Mouse (Mus musculus) embryonic facial prominence, embryonic 11.5 days (tissue): Measurements from ENCODE around the gene Pde11a. TPM values are rescaled to one million over a fixed set of nuclear protein-coding genes. Genes with fewer than 3 reads are reported as not detected.
A peak's percentile ranks its signal among the peaks of the same experiment; 100 is the strongest.

Source experiments
- ATAC-seq: fragments of 200-750 bp; cut with Nextera tagmentation; replicated peaks from 2 replicates; pipeline ENCODE4 v1.8.0; 2017; ENCODE audit warnings: low read depth; ENCODE audit not compliant: insufficient number of reproducible peaks, low FRiP score, low TSS enrichment
- DNase-seq: peaks from one replicate; pipeline ENCODE4 v3.0.0-alpha.2; 2015; ENCODE audit warnings: low spot score
- H3K27ac ChIP-seq: fragments of 300-500 bp; sonication (generic); replicated peaks from 2 replicates; pipeline ENCODE4 v1.5.1; 2014; ENCODE audit warnings: mild to moderate bottlenecking, low read depth, low read length, control low read depth
- H3K27me3 ChIP-seq: fragments of 300-500 bp; sonication (generic); 2 replicates; pipeline ENCODE4 v1.6.1; 2014; ENCODE audit warnings: mild to moderate bottlenecking, low read length, moderate library complexity, mixed read lengths; ENCODE audit not compliant: control insufficient read depth, insufficient read depth
- H3K36me3 ChIP-seq: fragments of 300-500 bp; sonication (generic); replicated peaks from 2 replicates; pipeline ENCODE4 v1.6.1; 2014; ENCODE audit warnings: low read depth, mild to moderate bottlenecking, low read length, moderate library complexity, mixed read lengths; ENCODE audit not compliant: control insufficient read depth, insufficient read depth
- H3K4me1 ChIP-seq: fragments of 300-500 bp; sonication (generic); 2 replicates; pipeline ENCODE4 v1.6.1; 2014; ENCODE audit warnings: low read length, mixed read lengths; ENCODE audit not compliant: control insufficient read depth, insufficient read depth
- H3K4me2 ChIP-seq: fragments of 300-500 bp; sonication (generic); 2 replicates; pipeline ENCODE4 v1.6.1; 2014; ENCODE audit warnings: low read depth, mild to moderate bottlenecking, control low read depth, low read length, moderate library complexity
- H3K4me3 ChIP-seq: fragments of 300-500 bp; sonication (generic); 2 replicates; pipeline ENCODE4 v1.5.1; 2014; ENCODE audit warnings: low read depth, low read length, control low read depth
- H3K9ac ChIP-seq: fragments of 300-500 bp; sonication (generic); replicated peaks from 2 replicates; pipeline ENCODE4 v1.6.1; 2014; ENCODE audit warnings: mild to moderate bottlenecking, control low read depth, low read length
- H3K9me3 ChIP-seq: fragments of 300-500 bp; sonication (generic); replicated peaks from 2 replicates; pipeline ENCODE4 v1.6.1; 2016; ENCODE audit warnings: mild to moderate bottlenecking, low read length, inconsistent platforms, mixed read lengths; ENCODE audit not compliant: control insufficient read depth
- WGBS: fragments of 180-500 bp; shearing (Covaris S2); extraction: QIAGEN DNeasy Blood & Tissue Kit; methylation state at CpG from one replicate; pipeline ENCODE4 v1.1.7; 2014; 5-methylcytosine and 5-hydroxymethylcytosine counted together
- polyA plus RNA-seq: library from polyadenylated mRNA; unstranded; fragments of >200 nt; fragmentation: Nextera tagmentation; extraction: Ambion mirVana; gene quantifications from 2 replicates; pipeline ENCODE4 v1.2.1, GENCODE M21; 2014

Pde11a gene
- polyA plus RNA-seq, 1 experiment from 2014 or later: 0.28 TPM

GRCm38 (mm10) chr2:76368861-76369660, 30.5 kb upstream of the Pde11a start:
- Histone ChIP-seq H3K4me3 (no peak overlapping the region), H3K27ac (no peak overlapping the region), H3K9ac (no peak overlapping the region), H3K4me1 (no peaks in the 10 kb centered on the region), H3K4me2 (no peak overlapping the region), H3K27me3 (no peaks in the 10 kb centered on the region), H3K9me3 (no peaks in the 10 kb centered on the region), H3K36me3 (no peaks in the 10 kb centered on the region; the same call in 1 of the 2 replicates)
- no peak for ATAC-seq
- DNase-seq: no peak
- WGBS: 76% methylated on average over 13 of the region's 13 CpGs

- Histone ChIP-seq H3K36me3 (no peaks in the 10 kb centered on the region), H3K4me1 (no peaks in the 10 kb centered on the region), H3K27me3 (no peaks in the 10 kb centered on the region), H3K4me2 (no peak overlapping the region), H3K4me3 (no peak overlapping the region), H3K9me3 (no peaks in the 10 kb centered on the region), H3K27ac (no peak overlapping the region), H3K9ac (no peak overlapping the region)
- no peak for ATAC-seq
- DNase-seq: peak; percentile 93
- 18% methylated on average over 9 of the region's 9 CpGs for WGBS
These were observed 28.8 kb upstream of the Pde11a start for GRCm38 (mm10) chr2:76367188-76367922.

- H3K9me3 ChIP-seq: no peaks in the 10 kb centered on the region
- H3K4me1 ChIP-seq: no peaks in the 10 kb centered on the region
- H3K4me2 ChIP-seq: no peak overlapping the region
- DNase-seq (no peak), ATAC-seq (no peak)
- no peak overlapping the region for H3K9ac ChIP-seq
- no peak overlapping the region for H3K4me3 ChIP-seq
- WGBS: 82% methylated on average over 4 of the region's 4 CpGs
- no peaks in the 10 kb centered on the region for H3K27me3 ChIP-seq
- no peak overlapping the region for H3K27ac ChIP-seq
- no peaks in the 10 kb centered on the region for H3K36me3 ChIP-seq
These were observed 27.2 kb upstream of the Pde11a start for GRCm38 (mm10) chr2:76365811-76366210.

GRCm38 (mm10) chr2:76362111-76362510, 23.5 kb upstream of the Pde11a start:
- no peaks in the 10 kb centered on the region for H3K9me3 ChIP-seq
- ATAC-seq (no peak), DNase-seq (peak; percentile 50)
- H3K4me3 ChIP-seq: no peak overlapping the region
- no peaks in the 10 kb centered on the region for H3K4me1 ChIP-seq
- no peak overlapping the region for H3K27ac ChIP-seq
- no peaks in the 10 kb centered on the region for H3K27me3 ChIP-seq
- 47% methylated on average over 2 of the region's 2 CpGs for WGBS
- no peak overlapping the region for H3K4me2 ChIP-seq
- H3K36me3 ChIP-seq: no peaks in the 10 kb centered on the region
- H3K9ac ChIP-seq: no peak overlapping the region

GRCm38 (mm10) chr2:76360226-76360625, 21.7 kb upstream of the Pde11a start, which contains the start of gene Cyct:
Cyct (minus strand) TSS chr2:76360450.
- no peaks in the 10 kb centered on the region for H3K4me1 ChIP-seq
- ATAC-seq (no peak), DNase-seq (no peak)
- H3K9me3 ChIP-seq: no peaks in the 10 kb centered on the region
- no peaks in the 10 kb centered on the region for H3K36me3 ChIP-seq
- no peak within 1 kb of the TSS for H3K4me3 ChIP-seq
- H3K9ac ChIP-seq: no peak within 1 kb of the TSS
- whole genome bisulfite sequencing: 84% methylated on average over 11 of the region's 11 CpGs
- no peaks in the 10 kb centered on the region for H3K27me3 ChIP-seq
- H3K27ac ChIP-seq: no peak within 1 kb of the TSS
- no peak within 1 kb of the TSS for H3K4me2 ChIP-seq

- Histone ChIP-seq H3K27me3 (no peaks in the 10 kb centered on the region), H3K4me2 (no peak overlapping the region), H3K27ac (no peak overlapping the region), H3K36me3 (no peaks in the 10 kb centered on the region), H3K9ac (no peak overlapping the region), H3K9me3 (no peaks in the 10 kb centered on the region), H3K4me3 (no peak overlapping the region), H3K4me1 (no peaks in the 10 kb centered on the region)
- DNase-seq (no peak), ATAC-seq (no peak)
- WGBS: 81% methylated on average over 6 of the region's 6 CpGs
These were observed 9.3 kb upstream of the Pde11a start for GRCm38 (mm10) chr2:76347839-76348238.

GRCm38 (mm10) chr2:76342146-76342545, 3.6 kb upstream of the Pde11a start:
- no peaks in the 10 kb centered on the region for H3K9me3 ChIP-seq
- H3K27ac ChIP-seq: no peak overlapping the region
- H3K36me3 ChIP-seq: no peaks in the 10 kb centered on the region
- H3K4me1 ChIP-seq: no peaks in the 10 kb centered on the region
- no peak overlapping the region for H3K9ac ChIP-seq
- no peak overlapping the region for H3K4me3 ChIP-seq
- 90% methylated on average over 9 of the region's 9 CpGs for WGBS
- no peak for DNase-seq
- ATAC-seq: no peak
- H3K4me2 ChIP-seq: no peak overlapping the region
- peaks cover 7% of the 10 kb centered on the region for H3K27me3 ChIP-seq

GRCm38 (mm10) chr2:76334596-76334995, 4.0 kb downstream of the Pde11a start:
- Histone ChIP-seq H3K9me3 (no peaks in the 10 kb centered on the region), H3K9ac (no peak overlapping the region), H3K4me1 (no peaks in the 10 kb centered on the region), H3K27me3 (peaks cover 7% of the 10 kb centered on the region), H3K4me2 (no peak overlapping the region), H3K4me3 (no peak overlapping the region), H3K36me3 (no peaks in the 10 kb centered on the region), H3K27ac (no peak overlapping the region)
- no peak for ATAC-seq
- peak; percentile 13 for DNase-seq
- WGBS: 84% methylated on average over 5 of the region's 5 CpGs
